Mouse (Mus musculus): ENCODE measurements at regions not wholly inside any gene's neighbourhood (a gene's known extent, or its start where the extent isn't known, plus 50 kb on each side); places are given as distances from the start of the nearest gene placed in this dataset.

- ChIA-PET POLR2A (interaction anchor here in 2 of 4 experiments (1.0 to 1.4 kb wide), 2 partner anchors 18 to 22 kb away, joined by 3 read pairs; no protein-coding TSS in a partner anchor), CTCF (no interaction called here)
Measured at GRCm38 (mm10) chr8:126659691-126660657, 66.2 kb upstream of the Irf2bp2 start.

- ChIA-PET CTCF (no interaction called here), POLR2A (interaction anchor here in 2 of 4 experiments (0.9 to 1.1 kb wide), 2 partner anchors 8 to 9 kb away, joined by 3 to 4 read pairs; no protein-coding TSS in a partner anchor)
Measured at GRCm38 (mm10) chr8:126657546-126657945, 63.8 kb upstream of the Irf2bp2 start.

- ChIA-PET CTCF (no interaction called here), POLR2A (interaction anchor here in 1 of 4 experiments (0.9 kb wide), 1 partner anchor 10 kb away, joined by 4 read pairs; no protein-coding TSS in a partner anchor)
Measured at GRCm38 (mm10) chr8:126656554-126657260, 62.9 kb upstream of the Irf2bp2 start.

- CTCF ChIA-PET = no interaction called here
Measured at GRCm38 (mm10) chr8:126655565-126655964, 61.8 kb upstream of the Irf2bp2 start.

GRCm38 (mm10) chr8:126654353-126654752 is 60.6 kb upstream of the Irf2bp2 start:
- CTCF ChIA-PET = interaction anchor here in 1 of 4 experiments (0.7 kb wide), 1 partner anchor 16 kb away, joined by 3 read pairs; no protein-coding TSS in a partner anchor
- POLR2A ChIA-PET = interaction anchor here in 2 of 4 experiments (0.6 to 1.1 kb wide), 2 partner anchors 10 to 59 kb away, joined by 3 to 4 read pairs; no protein-coding TSS in a partner anchor

More at GRCm38 (mm10) chr8:126655565-126655964, 61.8 kb upstream of the Irf2bp2 start:
- POLR2A ChIA-PET = interaction anchor here in 1 of 4 experiments (0.6 kb wide), 1 partner anchor 869 kb away, joined by 4 read pairs; no protein-coding TSS in a partner anchor

GRCm38 (mm10) chr8:126652151-126652550 is 58.4 kb upstream of the Irf2bp2 start:
- CTCF ChIA-PET = no interaction called here
- POLR2A ChIA-PET = no interaction called here

GRCm38 (mm10) chr8:126650945-126651344 is 57.2 kb upstream of the Irf2bp2 start:
- CTCF ChIA-PET = no interaction called here
- POLR2A ChIA-PET = no interaction called here

- POLR2A ChIA-PET = no interaction called here
- CTCF ChIA-PET = no interaction called here
Measured at GRCm38 (mm10) chr8:126649305-126649704, 55.5 kb upstream of the Irf2bp2 start.

GRCm38 (mm10) chr8:126647350-126647749 is 53.6 kb upstream of the Irf2bp2 start:
- CTCF ChIA-PET = no interaction called here
- POLR2A ChIA-PET = no interaction called here

GRCm38 (mm10) chr8:126646604-126647311 is 53.0 kb upstream of the Irf2bp2 start:
- ChIA-PET CTCF (no interaction called here), POLR2A (no interaction called here)

- CTCF ChIA-PET = no interaction called here
Measured at GRCm38 (mm10) chr8:126644179-126644578, 50.4 kb upstream of the Irf2bp2 start.

More at GRCm38 (mm10) chr8:126644179-126644578, 50.4 kb upstream of the Irf2bp2 start:
- POLR2A ChIA-PET = interaction anchor here in 1 of 4 experiments (1.2 kb wide), 1 partner anchor 49 kb away, joined by 3 read pairs; no protein-coding TSS in a partner anchor
